ENCODE assay signal across 8 mouse cellular contexts in the genomic region with DNA sequence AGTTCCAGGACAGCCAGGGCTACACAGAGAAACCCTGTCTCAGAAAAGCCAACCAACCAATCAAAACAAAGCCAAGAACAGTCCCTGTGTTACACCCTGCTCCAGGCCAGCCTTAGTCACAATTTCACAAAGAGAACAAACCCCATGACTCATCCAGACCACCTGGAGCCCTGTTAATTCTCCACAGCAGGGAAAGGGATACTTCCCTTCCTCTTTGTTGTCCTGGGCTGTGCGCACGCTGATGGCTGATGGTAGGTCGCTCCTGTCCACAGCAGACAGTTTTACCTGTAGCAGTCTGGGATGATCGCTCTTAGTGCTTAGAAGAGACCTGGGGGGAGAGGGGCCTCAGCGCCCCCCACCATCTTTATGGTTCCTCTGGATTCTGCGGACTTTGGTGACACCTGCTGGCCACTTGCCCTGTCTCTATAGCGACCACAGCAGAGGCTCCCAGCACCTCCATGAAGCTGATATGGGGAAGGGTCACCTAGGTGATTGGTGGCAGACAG. TPM values are rescaled to one million over a fixed set of nuclear protein-coding genes. Genes with fewer than 3 reads are reported as not detected.
DNase-seq lines count a peak whose midpoint lies in the region; ATAC-seq and TF ChIP-seq lines count a peak whose summit lies in the region.

No protein-coding gene starts in this region.

- no peak for TF ChIP-seq POLR2A in heart, adult 2 months (IDR thresholded peaks at IDR 0.05; ENCODE audit: insufficient read depth, low read depth, low read length)
- TF ChIP-seq POLR2A in bone marrow macrophage, adult 2 months (IDR thresholded peaks at IDR 0.05; ENCODE audit: borderline replicate concordance, low read depth, low read length) = no peak

- H3K27ac ChIP-seq in heart, adult 2 months = no peak overlapping the region
- H3K27ac ChIP-seq in bone marrow macrophage, adult 2 months (ENCODE audit: insufficient read depth, low read depth, low read length) = no peak overlapping the region
- H3K27ac ChIP-seq in heart, embryonic 14.5 days (replicated peaks in 1 of 2; ENCODE audit: control insufficient read depth in 1 of 2, insufficient read depth in 1 of 2, low read depth in 2 of 2, low read length in 2 of 2) = no peak overlapping the region
- H3K27ac ChIP-seq in limb, embryonic 10.5 days = peak overlapping the region; percentile 14; the same call in 1 of the 2 replicates
- H3K27ac ChIP-seq in stomach, embryonic 16.5 days (ENCODE audit: low read length) = peak overlapping the region; percentile 60; the same call in 1 of the 2 replicates

- no peak overlapping the region for H3K9ac ChIP-seq in heart, adult 2 months (ENCODE audit: low read depth, low read length)
- no peak overlapping the region for H3K9ac ChIP-seq in heart, embryonic 14.5 days (ENCODE audit: low read length)
- H3K9ac ChIP-seq in stomach, embryonic 16.5 days (ENCODE audit: low read length) = no peak overlapping the region

- TF ChIP-seq CTCF in heart, adult 2 months (IDR thresholded peaks at IDR 0.05) = peak; percentile 81
- TF ChIP-seq CTCF in bone marrow macrophage, adult 2 months (IDR thresholded peaks at IDR 0.05; ENCODE audit: low read depth, low read length) = peak; percentile 88

- peak; percentile 31 to 67 for DNase-seq in heart, adult 2 months
- DNase-seq in heart, adult 8-10 months (ENCODE audit: low spot score) = no peak
- DNase-seq in B cell, adult 2 months = peak; percentile 24 to 31
- DNase-seq in limb, embryonic 10.5 days (ENCODE audit: low spot score) = peak; percentile 55

- 37% methylated on average over 7 of the region's 7 CpGs for WGBS in heart, adult 2 months
- 25% methylated on average over 7 of the region's 7 CpGs for WGBS in heart, embryonic 14.5 days
- 17% methylated on average over 7 of the region's 7 CpGs for WGBS in limb, embryonic 10.5 days
- 30% methylated on average over 7 of the region's 7 CpGs for WGBS in stomach, embryonic 16.5 days

- H3K4me1 ChIP-seq in heart, adult 2 months (ENCODE audit: control insufficient read depth, insufficient read depth, low read length) = peaks cover 6% of the 10 kb centered on the region
- H3K4me1 ChIP-seq in bone marrow macrophage, adult 2 months (ENCODE audit: control insufficient read depth, insufficient read depth, low read length) = peaks cover 11% of the 10 kb centered on the region
- peaks cover 6 to 10% of the 10 kb centered on the region in 2 experiments; a peak in 3 of 4 replicates for H3K4me1 ChIP-seq in heart, embryonic 14.5 days (ENCODE audit: control insufficient read depth in 2 of 2, insufficient read depth in 2 of 2, low read length in 2 of 2)
- peaks cover 10% of the 10 kb centered on the region for H3K4me1 ChIP-seq in limb, embryonic 10.5 days
- H3K4me1 ChIP-seq in stomach, embryonic 16.5 days (ENCODE audit: control insufficient read depth, insufficient read depth, low read length) = peaks cover 19% of the 10 kb centered on the region

- no peaks in the 10 kb centered on the region for H3K79me2 ChIP-seq in heart, adult 2 months (replicated peaks; ENCODE audit: control insufficient read depth, insufficient read depth, low read length)

- H3K4me2 ChIP-seq in heart, embryonic 14.5 days (ENCODE audit: low read length) = no peak overlapping the region
- H3K4me2 ChIP-seq in stomach, embryonic 16.5 days (ENCODE audit: low read depth, low read length) = no peak overlapping the region

- H3K4me3 ChIP-seq in heart, adult 2 months = no peak overlapping the region
- H3K4me3 ChIP-seq in bone marrow macrophage, adult 2 months (ENCODE audit: insufficient read depth, low read length) = no peak overlapping the region
- no peak overlapping the region for H3K4me3 ChIP-seq in heart, embryonic 14.5 days (ENCODE audit: control insufficient read depth in 1 of 2, insufficient read depth in 1 of 2, low read depth in 1 of 2, low read length in 2 of 2)
- no peak overlapping the region for H3K4me3 ChIP-seq in limb, embryonic 10.5 days
- H3K4me3 ChIP-seq in stomach, embryonic 16.5 days (replicated peaks; ENCODE audit: low read length) = no peak overlapping the region

- 0 out of 2 replicates have a peak, but pooled peaks have one; percentile 14 for ATAC-seq in heart, embryonic 14.5 days (ENCODE audit: insufficient number of reproducible peaks, insufficient read depth, low FRiP score, low read depth)
- ATAC-seq in stomach, embryonic 16.5 days (ENCODE audit: insufficient read depth, low FRiP score) = peak; percentile 63
- no peak for ATAC-seq in megakaryocyte, adult 5-6 weeks (ENCODE audit: poor library complexity, severe bottlenecking)

- no peaks in the 10 kb centered on the region for H3K27me3 ChIP-seq in heart, adult 2 months (ENCODE audit: control insufficient read depth, insufficient read depth, low read length)
- H3K27me3 ChIP-seq in heart, embryonic 14.5 days (ENCODE audit: control insufficient read depth, insufficient read depth, low read length) = no peaks in the 10 kb centered on the region
- no peaks in the 10 kb centered on the region for H3K27me3 ChIP-seq in limb, embryonic 10.5 days (ENCODE audit: low read depth, poor library complexity, severe bottlenecking)
- no peaks in the 10 kb centered on the region for H3K27me3 ChIP-seq in stomach, embryonic 16.5 days (ENCODE audit: control insufficient read depth, insufficient read depth, low read length)

- H3K9me3 ChIP-seq in heart, embryonic 14.5 days (ENCODE audit: control insufficient read depth, low read length) = no peaks in the 10 kb centered on the region
- no peaks in the 10 kb centered on the region for H3K9me3 ChIP-seq in limb, embryonic 10.5 days (replicated peaks)
- H3K9me3 ChIP-seq in stomach, embryonic 16.5 days (replicated peaks; ENCODE audit: control insufficient read depth, low read length) = no peaks in the 10 kb centered on the region

- TF ChIP-seq EP300 in heart, adult 2 months (IDR thresholded peaks at IDR 0.05; ENCODE audit: insufficient read depth, low read depth, low read length) = no peak

- intact Hi-C loops in heart, adult 2 months (cut with DNase I) = loop anchor here (1.0 kb wide), 2 partner anchors 74 to 119 kb away; no protein-coding TSS in a partner anchor

- H3K36me3 ChIP-seq in heart, adult 2 months (ENCODE audit: control insufficient read depth, insufficient read depth, low read length) = no peaks in the 10 kb centered on the region
- no peaks in the 10 kb centered on the region for H3K36me3 ChIP-seq in heart, embryonic 14.5 days (ENCODE audit: control insufficient read depth, insufficient read depth, low read length)
- H3K36me3 ChIP-seq in limb, embryonic 10.5 days = no peaks in the 10 kb centered on the region
- no peaks in the 10 kb centered on the region for H3K36me3 ChIP-seq in stomach, embryonic 16.5 days (ENCODE audit: control insufficient read depth, insufficient read depth, low read length)

RNA-seq across cellular contexts. Expression of a gene that starts 24.7 kb away (rescaled TPM):
- total RNA-seq in heart, adult 2 months (2021) = 10 to 100 TPM; 49.7 to 60.3 TPM
- polyA plus RNA-seq in heart, adult 2 months (2012; rRNA removed) = 15.1 and 18.5 TPM in 2 replicates
- total RNA-seq in heart, adult 8-10 months (2022) = 10 to 100 TPM; 48.6 to 59.7 (median 55.0) TPM
- 57.3 and 64.5 TPM in 2 replicates for polyA plus RNA-seq in bone marrow macrophage, adult 2 months (2012; ENCODE audit: insufficient read depth, insufficient read length, missing spikeins)
- 28.1 and 31.0 TPM in 2 replicates for polyA plus RNA-seq in heart, embryonic 14.5 days (2014; fragmentation: Nextera tagmentation; extraction: Ambion mirVana)
- polyA plus RNA-seq in limb, embryonic 10.5 days (2016; fragmentation: Nextera tagmentation; extraction: Ambion mirVana) = 24.7 and 39.0 TPM in 2 replicates
- 15.3 and 16.9 TPM in 2 replicates for polyA plus RNA-seq in stomach, embryonic 16.5 days (2015; fragmentation: Nextera tagmentation; extraction: Ambion mirVana)
- 28.2 and 38.6 TPM in 2 replicates for total RNA-seq in megakaryocyte, adult 5-6 weeks (2015)
- 20.0 and 20.4 TPM in 2 replicates for total RNA-seq in megakaryocyte, adult 5-6 weeks (2017)

RNA-seq across cellular contexts. Expression of a gene that starts 53.0 kb away (rescaled TPM):
- total RNA-seq in heart, adult 2 months (2021) = 1 to 10 TPM; 4.0 to 4.5 TPM
- 6.9 and 7.6 TPM in 2 replicates for polyA plus RNA-seq in heart, adult 2 months (2012; rRNA removed)
- total RNA-seq in heart, adult 8-10 months (2022) = 1 to 10 TPM; 3.7 to 5.2 (median 4.7) TPM
- 9.0 and 12.5 TPM in 2 replicates for polyA plus RNA-seq in bone marrow macrophage, adult 2 months (2012; ENCODE audit: insufficient read depth, insufficient read length, missing spikeins)
- polyA plus RNA-seq in heart, embryonic 14.5 days (2014; fragmentation: Nextera tagmentation; extraction: Ambion mirVana) = 5.5 and 7.2 TPM in 2 replicates
- polyA plus RNA-seq in limb, embryonic 10.5 days (2016; fragmentation: Nextera tagmentation; extraction: Ambion mirVana) = 20.9 and 22.8 TPM in 2 replicates
- polyA plus RNA-seq in stomach, embryonic 16.5 days (2015; fragmentation: Nextera tagmentation; extraction: Ambion mirVana) = 8.2 and 9.7 TPM in 2 replicates
- 1.7 and 3.0 TPM in 2 replicates for total RNA-seq in megakaryocyte, adult 5-6 weeks (2015)
- 2.6 and 2.7 TPM in 2 replicates for total RNA-seq in megakaryocyte, adult 5-6 weeks (2017)

Comparison
In these comparisons a context has a peak if more than half of its experiments do, and no peak if none do; other contexts are left out.
1. H3K27ac ChIP-seq: peak in limb, embryonic 10.5 days (single experiment) and stomach, embryonic 16.5 days (single experiment); none in heart, adult 2 months (single experiment), bone marrow macrophage, adult 2 months (single experiment) and heart, embryonic 14.5 days (0 of 2).